Mouse (Mus musculus): ENCODE data around the gene Rbm17.
A peak's percentile ranks its signal among the peaks of the same experiment; 100 is the strongest.

Gene Rbm17

DNA sequence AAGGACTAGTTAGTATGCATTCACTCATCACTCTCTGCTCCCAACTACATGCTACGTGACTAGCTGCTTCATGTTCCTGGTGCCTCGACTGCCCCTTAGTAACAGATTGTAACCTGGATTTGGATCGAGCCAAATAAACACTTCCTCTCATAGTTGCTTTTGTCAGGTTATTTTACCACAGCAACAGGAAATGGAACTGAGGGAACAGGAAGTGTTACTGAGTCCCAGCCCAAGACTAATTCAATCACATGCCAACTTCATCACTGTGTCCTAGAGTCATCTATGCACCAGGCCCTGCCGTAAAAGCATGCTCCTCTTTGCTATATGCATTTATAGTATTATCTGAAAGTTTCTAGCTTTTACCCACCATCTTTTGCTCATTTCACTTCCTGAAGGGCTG is 16.0 kb downstream of the Rbm17 start:
- no peak for DNase-seq

GRCm38 (mm10) chr2:11579399-11579798 is 24.6 kb downstream of the Rbm17 start:
- no peak for DNase-seq

GRCm38 (mm10) chr2:11578187-11578586 is 25.8 kb downstream of the Rbm17 start:
- no peak for DNase-seq

GRCm38 (mm10) chr2:11573684-11574083 is 30.3 kb downstream of the Rbm17 start:
- no peak for DNase-seq

DNA sequence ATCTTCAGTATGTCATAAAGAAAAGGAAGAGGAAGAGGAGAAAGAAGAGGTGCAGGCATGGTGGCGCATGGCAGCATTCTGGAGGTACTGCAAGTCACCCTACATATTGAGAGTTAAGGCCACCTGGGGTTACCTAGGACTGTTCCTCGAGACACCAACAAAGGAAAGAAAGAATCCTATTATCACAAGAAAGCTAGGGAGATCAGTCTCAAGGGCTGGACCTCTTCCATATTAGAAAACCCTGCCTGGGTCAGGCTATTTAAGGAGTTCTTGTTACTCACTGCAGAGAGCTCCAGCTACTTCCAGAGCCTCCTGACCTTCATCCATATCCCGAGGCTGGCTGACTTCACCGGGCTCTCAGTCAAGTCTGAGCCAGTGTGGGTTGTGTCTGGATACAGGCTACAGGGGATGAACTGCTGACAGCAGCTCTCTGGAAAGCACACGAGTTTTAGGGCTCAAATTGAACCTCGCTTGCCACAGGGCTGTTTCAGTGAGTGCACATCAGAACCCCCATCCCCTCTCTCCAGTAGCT is 32.9 kb downstream of the Rbm17 start:
- no peak for DNase-seq

DNA sequence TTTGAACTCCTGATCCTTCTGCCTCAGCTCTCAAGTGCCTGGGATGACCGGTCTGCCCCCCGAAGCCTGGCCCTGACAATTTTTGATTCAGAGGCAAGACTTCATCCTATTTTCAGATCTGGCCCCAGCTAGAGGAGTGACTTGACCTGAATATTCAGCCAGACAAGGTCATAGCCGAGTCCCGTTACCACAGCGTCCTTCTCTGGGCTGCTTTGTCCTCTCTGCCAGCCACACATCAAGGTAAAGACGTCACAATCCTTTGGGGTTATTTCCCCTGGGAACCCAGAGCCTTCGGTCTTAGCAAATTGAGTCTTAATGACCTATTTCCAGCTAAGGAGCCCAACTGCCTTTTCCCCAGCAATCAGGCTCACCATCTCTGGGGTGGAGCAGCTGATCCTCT is 35.5 kb downstream of the Rbm17 start:
- DNase-seq, result no peak

DNA sequence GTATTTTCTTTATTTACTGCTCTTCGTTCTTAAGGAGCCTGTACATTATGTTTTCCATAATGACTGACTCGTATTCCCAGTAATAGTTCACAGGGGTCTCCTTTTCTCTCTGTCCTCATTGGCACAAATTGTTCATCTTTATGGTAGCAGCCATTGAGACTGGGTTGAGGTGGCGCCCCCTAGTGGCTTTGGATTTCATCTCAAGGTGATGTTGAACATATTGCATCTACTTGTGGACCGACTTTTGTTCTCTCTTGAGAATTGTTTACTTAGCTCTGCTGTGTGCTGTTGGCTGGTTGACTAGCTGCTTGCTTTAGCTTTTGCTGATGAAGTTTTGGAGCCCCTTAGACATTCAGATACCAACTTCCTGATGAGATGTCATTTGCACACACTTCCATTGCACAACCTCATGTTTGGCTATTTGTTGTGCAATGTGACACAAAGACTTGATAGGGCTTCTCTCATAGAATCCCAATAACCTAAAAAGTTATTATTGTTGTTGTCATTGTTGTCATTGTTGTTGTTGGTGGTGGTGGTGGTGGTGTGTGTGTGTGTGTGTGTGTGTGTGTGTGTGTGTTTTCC is 36.1 kb downstream of the Rbm17 start:
- no peak for DNase-seq

DNA sequence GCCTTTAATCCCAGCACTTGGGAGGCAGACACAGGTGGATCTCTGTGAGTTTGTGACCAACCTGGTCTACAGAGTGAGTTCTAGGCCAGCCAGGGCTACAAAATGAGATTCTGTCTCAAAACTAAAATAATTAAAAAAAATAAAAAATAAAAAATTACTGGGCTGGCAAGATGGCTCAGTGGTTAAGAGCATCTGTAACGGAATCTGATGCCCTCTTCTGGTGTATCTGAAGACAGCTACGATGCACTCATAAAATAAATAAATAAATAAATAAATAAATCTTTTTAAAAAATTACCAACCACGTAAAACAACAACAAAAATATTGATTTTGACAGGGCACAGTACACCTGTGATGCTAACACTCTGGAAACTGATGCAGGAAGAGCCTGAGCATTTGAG is 37.1 kb downstream of the Rbm17 start:
- DNase-seq, result no peak

- no peak for DNase-seq
Measured at GRCm38 (mm10) chr2:11566241-11566640, 37.7 kb downstream of the Rbm17 start.

DNA sequence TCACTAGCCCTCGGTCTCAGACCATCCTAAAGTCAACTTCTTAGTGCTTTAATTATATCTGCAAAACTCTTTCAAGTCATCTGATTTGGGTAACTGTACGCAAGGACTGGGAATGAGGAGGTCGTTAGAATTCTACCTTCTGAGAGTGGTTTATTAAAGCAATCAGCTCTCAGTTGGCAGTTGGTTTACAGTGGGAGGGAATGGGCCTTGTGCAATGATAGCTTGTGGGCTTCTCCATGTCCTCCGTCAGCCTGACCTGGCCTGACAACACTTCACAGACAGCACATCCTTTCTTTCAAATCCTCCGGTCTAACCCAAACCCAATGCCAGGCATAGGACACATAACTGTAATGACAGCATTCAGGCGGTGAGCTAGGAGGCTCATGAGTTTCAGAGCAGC is 39.2 kb downstream of the Rbm17 start:
- DNase-seq, result no peak

GRCm38 (mm10) chr2:11563256-11563655 is 40.7 kb downstream of the Rbm17 start:
- no peak for DNase-seq

DNA sequence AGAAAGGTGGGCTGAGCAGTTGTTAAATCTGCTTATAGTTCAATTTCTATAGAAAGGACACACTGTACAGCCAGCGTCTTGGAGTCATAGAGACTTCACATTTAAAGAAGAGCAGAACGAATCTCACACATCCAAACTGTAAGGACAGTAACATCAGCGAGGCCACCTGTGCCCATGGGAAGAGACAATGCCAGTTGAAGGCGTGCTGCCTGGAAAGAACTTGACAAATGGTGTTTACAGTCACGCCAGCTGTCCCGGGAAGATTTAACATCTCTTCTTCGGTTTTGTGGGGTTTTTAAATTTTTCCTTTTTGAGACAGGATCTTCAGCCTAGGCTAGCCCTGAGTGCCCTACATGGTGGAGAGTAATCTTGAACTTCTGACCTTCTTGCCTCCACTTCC is 45.3 kb downstream of the Rbm17 start:
- peak; percentile 32 for DNase-seq

GRCm38 (mm10) chr2:11557244-11557643 is 46.7 kb downstream of the Rbm17 start:
- DNase-seq, result no peak

DNA sequence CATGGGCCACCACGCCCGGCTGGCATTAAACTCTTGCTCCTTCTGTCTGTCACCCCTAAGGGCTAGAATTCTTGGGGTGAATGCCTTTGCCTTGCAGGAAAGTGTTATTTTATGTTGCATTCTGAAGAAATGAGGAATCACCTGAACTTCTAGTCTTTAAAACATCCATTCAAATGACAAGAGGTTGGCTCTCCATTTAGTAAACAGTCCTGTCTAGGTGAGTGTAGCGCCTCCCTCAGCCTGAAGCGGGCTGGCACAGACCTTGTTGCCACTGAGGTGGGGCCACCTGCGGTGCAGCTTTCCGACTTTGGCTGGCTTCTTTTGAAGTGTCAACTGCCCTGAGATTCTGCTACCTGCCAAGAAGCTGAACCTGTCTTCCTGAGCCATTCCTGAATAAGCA is 48.6 kb downstream of the Rbm17 start:
- DNase-seq, result no peak

DNA sequence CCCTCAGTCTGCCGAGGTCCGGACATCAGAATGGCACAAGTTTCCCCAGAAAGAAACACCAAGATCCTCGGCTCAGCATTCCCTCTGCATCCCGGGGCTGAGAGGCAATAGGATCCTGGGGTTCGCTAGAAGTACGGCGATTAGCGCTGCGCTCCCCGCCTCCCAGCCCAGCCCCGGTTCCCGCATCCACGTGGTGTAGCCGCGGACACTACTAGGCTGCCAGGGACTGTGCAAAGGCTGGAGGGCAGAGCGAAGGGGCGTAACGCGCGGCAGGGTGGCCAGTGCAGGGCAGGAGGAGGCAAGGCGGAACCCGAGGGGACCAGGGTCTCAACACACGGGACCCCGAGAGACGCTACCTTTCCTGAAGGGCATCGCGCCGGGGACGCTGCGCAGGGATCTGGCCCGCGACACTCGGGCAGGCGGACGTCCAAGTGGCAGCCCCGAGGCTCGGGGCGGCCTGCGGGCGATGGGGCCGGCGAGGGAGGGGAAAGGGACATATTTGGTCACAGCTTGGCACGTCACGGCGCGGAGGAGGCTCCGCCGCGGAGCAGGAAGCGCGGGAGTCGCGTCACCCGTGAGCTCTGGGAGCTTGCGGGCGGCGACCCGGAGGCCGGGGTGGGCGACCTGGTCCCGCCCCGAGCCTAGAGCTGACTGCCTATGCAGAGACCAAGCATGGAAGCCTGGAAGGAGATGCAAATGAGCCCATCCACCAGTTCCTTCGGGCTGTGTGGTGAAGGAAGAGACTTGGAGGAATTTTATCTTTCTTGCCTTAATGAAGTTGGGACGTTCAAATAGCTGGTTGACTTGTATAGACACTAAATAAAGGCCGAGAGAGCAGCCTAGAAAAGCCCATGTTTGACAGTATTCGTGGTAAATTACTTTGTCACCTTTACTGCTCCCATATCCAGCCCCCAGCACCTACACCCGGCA is 50.2 kb downstream of the Rbm17 start, which contains the start of gene Pfkfb3:
Pfkfb3 (minus strand) TSS at position 607 of the 930 bp plus-strand sequence.
- peak; percentile 65 for DNase-seq

DNA sequence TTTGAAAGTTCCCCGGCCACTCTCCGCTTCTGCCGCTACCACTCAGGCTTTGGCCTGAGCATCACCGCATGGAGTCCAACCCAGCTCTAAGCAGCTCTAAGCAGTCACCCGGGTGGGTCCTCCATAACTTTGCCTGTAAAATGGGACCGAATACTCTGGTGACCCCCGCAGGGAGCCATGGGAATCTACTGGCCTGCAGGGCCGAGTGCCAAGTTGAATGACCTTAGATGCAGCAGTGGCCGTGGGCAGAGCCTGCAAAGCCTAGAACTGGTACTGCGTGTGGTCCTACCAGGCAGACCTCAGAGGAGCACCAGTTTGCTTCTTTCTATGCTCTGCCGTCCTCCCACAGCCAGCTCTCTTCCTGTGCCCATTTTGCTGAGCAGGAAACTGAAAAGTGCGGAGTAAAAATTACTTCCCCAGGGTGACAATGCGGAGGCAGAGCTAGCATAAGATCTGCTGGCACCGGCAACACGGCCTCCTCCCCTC is 50.9 kb downstream of the Rbm17 start:
- DNase-seq, result peak; percentile 15

GRCm38 (mm10) chr2:11552297-11552821 is 51.6 kb downstream of the Rbm17 start:
- no peak for DNase-seq

DNA sequence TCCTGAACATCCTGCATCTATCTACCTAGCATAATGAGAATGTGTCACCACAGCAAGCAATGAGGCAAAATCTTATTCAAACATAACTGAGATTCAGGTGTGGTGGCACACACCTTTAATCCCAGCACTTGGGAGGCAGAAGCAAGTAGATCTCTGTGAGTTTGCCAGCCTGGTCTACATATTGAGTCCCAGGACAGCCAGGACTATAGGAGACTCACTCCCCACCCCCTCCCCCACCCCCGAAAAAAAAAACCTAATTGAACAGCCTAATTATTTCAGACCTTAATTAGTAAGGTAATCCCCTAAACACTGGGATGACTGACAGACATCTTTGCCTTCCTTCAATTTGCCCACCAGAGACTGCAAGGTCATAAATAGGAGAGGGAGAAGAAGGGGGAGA is 52.2 kb downstream of the Rbm17 start:
- DNase-seq, result no peak

DNA sequence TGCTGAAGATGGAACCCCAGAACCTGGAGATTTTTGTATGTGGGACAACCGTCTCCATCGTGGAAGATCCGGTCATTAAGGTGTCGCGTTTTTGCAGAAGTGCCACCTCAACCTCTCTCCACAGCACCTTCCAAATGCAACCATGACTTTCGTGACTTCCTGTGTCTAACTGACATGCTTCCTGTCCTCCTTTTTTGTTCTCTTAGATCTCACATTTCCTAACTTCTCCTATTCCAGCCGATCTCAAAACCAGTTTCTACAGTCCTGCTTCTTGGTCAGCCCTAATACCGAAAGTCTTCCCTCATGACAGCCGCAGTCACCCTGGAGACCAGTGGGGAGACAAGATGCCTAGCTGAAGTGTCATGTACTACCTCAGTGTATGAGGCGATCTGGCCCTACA is 55.4 kb downstream of the Rbm17 start:
- DNase-seq, result no peak

DNA sequence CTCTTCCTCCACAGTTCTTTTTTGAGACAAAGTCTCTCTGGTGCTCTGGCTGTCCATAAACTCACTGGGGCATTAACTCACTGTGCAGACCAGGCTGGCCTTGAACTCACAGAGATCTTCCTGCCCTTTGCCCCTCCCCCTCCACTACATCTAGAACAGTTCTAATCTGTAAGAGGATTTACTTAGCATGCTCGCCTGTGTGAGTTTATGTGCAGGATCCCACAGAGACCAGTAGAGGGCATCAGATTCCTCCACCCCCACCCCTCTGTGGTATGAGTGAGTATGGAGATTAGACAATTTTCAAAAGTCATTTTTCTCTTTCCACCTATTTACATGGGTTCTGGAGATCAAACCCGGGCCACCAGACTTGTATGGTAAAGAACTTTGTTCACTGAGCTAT is 56.3 kb downstream of the Rbm17 start:
- DNase-seq, result no peak

DNA sequence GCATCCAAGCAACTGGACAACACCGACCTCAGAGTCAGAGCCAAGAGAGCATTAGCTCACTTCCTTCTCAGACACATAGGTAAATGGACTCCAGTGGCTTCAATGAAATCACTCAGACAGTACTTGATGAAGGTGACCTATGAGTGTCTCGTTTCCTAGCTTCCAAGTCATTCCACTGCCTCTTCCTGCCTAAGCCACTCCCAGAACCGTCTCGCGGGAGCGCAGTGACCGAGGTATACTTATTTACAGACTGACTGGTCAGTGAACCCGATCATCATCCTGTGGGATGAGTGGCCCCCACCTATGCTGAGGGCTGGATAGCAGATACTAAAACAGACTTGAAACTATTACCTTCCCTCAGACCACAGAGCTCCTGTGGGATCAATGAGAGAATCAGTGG is 57.9 kb downstream of the Rbm17 start:
- DNase-seq, result no peak

- no peak for DNase-seq
Measured at GRCm38 (mm10) chr2:11545380-11545779, 58.6 kb downstream of the Rbm17 start.

DNA sequence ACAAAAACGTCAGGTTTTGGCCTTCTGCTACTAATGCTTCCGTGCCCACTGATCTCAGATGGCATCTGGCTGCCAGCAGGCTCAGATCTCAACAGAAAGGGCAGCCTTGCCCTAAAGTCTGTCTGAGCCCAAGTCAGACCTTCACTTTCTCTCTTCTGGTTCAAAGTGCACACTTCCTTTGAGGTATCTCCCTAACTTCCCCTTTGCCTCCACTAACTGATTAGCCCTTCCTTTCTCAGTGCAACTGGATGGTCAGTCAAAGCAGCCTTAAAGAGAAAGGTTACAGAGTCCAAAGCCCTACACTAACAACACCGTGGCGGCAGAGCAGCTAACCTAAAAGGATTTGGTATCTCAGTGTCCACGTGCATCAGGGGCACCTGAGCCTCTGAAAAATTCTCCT is 59.6 kb downstream of the Rbm17 start:
- DNase-seq, result no peak

GRCm38 (mm10) chr2:11543158-11543557 is 60.8 kb downstream of the Rbm17 start:
- DNase-seq, result no peak
